Mouse (Mus musculus) limb, embryonic 12.5 days (tissue): ENCODE measurements around the gene Slc30a1. TPM values are rescaled to one million over a fixed set of nuclear protein-coding genes. Genes with fewer than 3 reads are reported as not detected.

ENCODE experiments used
- ATAC-seq: fragments of 200-750 bp; cut with Nextera tagmentation; 2 replicates; pipeline ENCODE4 v1.8.0; 2017; ENCODE audit warnings: low read depth, moderate TSS enrichment; ENCODE audit not compliant: insufficient number of reproducible peaks, insufficient read depth, low FRiP score, low TSS enrichment
- H3K27ac ChIP-seq: fragments of 300-500 bp; sonication (generic); 2 replicates; pipeline ENCODE4 v1.5.1; 2016; ENCODE audit warnings: mild to moderate bottlenecking, moderate library complexity
- H3K27me3 ChIP-seq: fragments of 300-500 bp; sonication (generic); 2 replicates; pipeline ENCODE4 v1.6.1; 2016; ENCODE audit warnings: mild to moderate bottlenecking, moderate library complexity
- H3K36me3 ChIP-seq: fragments of 300-500 bp; sonication (generic); 2 replicates; pipeline ENCODE4 v1.6.1; 2016; ENCODE audit warnings: mild to moderate bottlenecking, moderate library complexity
- H3K4me1 ChIP-seq: fragments of 300-500 bp; sonication (generic); replicated peaks from 2 replicates; pipeline ENCODE4 v1.6.1; 2016
- H3K4me2 ChIP-seq: fragments of 300-500 bp; sonication (generic); 2 replicates; pipeline ENCODE4 v1.6.1; 2016; ENCODE audit warnings: mild to moderate bottlenecking, moderate library complexity
- H3K4me3 ChIP-seq: fragments of 300-500 bp; sonication (generic); replicated peaks from 2 replicates; pipeline ENCODE4 v1.5.1; 2016; ENCODE audit warnings: mild to moderate bottlenecking
- H3K9ac ChIP-seq: fragments of 300-500 bp; sonication (generic); replicated peaks from 2 replicates; pipeline ENCODE4 v1.6.1; 2016; ENCODE audit warnings: mild to moderate bottlenecking, moderate library complexity
- H3K9me3 ChIP-seq: fragments of 300-500 bp; sonication (generic); 2 replicates; pipeline ENCODE4 v1.6.1; 2016; ENCODE audit warnings: mild to moderate bottlenecking, moderate library complexity
- WGBS: fragments of 180-500 bp; shearing (Covaris S2); methylation state at CpG from one replicate; pipeline ENCODE4 v1.1.7; 2016; 5-methylcytosine and 5-hydroxymethylcytosine counted together
- polyA plus RNA-seq: library from polyadenylated mRNA; unstranded; fragments of >200 nt; fragmentation: Nextera tagmentation; extraction: Ambion mirVana; gene quantifications from 2 replicates; pipeline ENCODE4 v1.2.1, GENCODE M21; 2016

Slc30a1 gene
- polyA plus RNA-seq: 2.8 and 3.4 TPM in 2 replicates

DNA sequence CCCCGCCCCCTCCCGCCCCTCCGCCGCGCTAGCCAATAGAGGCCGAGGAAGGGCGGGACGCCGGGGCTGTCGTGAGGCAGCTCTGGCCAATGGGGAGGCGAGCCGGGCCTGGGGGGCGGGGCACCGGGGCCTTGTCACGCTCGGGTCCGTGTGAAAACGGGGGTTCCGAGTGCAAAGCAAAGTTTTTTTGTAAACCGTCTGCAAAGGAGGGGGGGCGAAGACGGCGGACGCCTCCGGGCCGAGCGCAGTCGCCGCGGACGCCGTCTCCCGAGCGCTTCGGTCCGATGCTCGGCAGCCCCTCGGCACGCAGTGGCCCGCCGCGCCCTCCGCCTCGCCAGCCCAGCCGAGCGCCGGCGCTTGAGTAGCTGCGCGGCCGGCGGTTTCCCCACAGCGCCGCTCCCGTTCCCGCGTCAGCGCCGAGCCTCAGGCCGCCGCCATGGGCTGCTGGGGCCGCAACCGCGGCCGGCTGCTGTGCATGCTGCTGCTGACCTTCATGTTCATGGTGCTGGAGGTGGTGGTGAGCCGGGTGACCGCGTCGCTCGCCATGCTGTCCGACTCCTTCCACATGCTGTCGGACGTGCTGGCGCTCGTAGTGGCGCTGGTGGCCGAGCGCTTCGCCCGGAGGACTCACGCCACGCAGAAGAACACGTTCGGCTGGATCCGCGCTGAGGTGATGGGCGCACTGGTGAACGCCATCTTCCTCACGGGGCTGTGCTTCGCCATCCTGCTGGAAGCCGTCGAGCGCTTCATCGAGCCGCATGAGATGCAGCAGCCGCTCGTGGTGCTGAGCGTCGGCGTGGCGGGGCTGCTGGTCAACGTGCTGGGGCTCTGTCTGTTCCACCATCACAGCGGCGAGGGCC is at the start of gene Slc30a1:
Gene Slc30a1 (plus strand): TSS at position 197 of the 860 bp plus-strand sequence.
- under 1% methylated on average over 91 of the region's 104 CpGs for WGBS
- Histone ChIP-seq H3K4me1 (peaks cover 35% of the 10 kb centered on the region), H3K4me2 (peak within 1 kb of the TSS; percentile 93), H3K36me3 (peaks cover 21% of the 10 kb centered on the region), H3K9ac (peak within 1 kb of the TSS; percentile 75), H3K27ac (peak within 1 kb of the TSS; percentile 88), H3K27me3 (no peaks in the 10 kb centered on the region; the same call in 1 of the 2 replicates), H3K9me3 (no peaks in the 10 kb centered on the region), H3K4me3 (peak within 1 kb of the TSS; percentile 91)
- ATAC-seq: peak; percentile 99

DNA sequence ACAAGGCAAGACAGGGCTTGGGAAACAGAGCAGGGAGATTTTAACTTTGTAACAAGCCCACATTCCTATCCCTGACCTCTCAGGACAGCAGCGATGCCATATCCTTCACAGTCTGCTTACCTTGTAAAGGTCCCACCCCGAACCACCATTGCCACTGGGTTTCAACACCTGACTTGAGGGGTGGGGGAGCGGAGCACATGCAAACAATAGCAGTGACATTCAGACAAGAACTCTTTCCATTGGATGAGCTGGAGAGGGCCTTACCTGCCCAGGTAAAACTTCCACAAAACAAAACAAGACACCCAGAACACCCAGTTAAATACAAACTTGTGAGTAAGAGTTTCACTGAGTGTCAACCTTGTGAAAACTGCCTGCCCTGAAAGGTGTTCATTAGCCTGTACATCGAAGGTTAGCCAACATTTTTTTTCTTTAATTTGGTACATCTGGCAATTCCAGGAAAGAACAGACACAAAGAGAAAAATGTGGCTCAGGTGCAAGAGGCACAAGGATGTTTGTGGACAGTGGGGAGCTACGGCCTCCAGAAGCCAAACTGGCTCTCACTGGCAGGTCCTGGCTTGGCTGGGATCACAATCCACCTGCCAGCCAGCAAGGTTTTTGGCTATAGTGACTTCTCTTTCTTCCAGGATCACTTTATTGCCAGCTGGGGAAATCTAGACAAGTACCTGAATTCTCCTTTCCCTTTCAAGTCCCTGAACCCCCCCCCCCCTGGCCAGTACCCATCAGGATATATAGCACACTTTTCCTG is 49.5 kb upstream of the Slc30a1 start:
- ATAC-seq: no peak
- H3K4me3 ChIP-seq: no peak overlapping the region
- 85% methylated on average over 5 of the region's 5 CpGs for WGBS
- H3K9me3 ChIP-seq: no peaks in the 10 kb centered on the region
- no peaks in the 10 kb centered on the region for H3K36me3 ChIP-seq
- H3K4me1 ChIP-seq: no peaks in the 10 kb centered on the region
- H3K27me3 ChIP-seq: no peaks in the 10 kb centered on the region
- H3K9ac ChIP-seq: no peak overlapping the region
- no peak overlapping the region for H3K27ac ChIP-seq
- no peak overlapping the region for H3K4me2 ChIP-seq

DNA sequence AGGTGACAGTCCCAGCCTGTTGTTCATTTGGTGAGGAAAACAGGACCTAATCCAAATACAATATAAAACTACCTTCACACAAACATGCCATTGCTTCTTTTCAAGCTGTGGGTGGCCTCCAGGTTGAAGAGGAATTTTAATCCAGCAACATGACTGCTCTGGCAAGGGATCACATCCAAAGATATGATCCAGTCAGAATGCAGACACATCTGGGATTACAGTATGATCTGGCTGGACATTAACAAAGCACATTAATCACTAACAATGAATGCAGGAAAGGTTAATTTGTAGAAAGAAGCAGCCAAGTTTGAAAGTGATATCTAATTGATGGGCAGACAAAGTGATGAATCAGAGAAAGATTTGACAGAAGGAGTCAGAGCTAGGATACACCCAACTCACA is 48.4 kb upstream of the Slc30a1 start:
- Histone ChIP-seq H3K4me3 (no peak overlapping the region), H3K4me1 (no peaks in the 10 kb centered on the region), H3K9me3 (no peaks in the 10 kb centered on the region), H3K27ac (no peak overlapping the region), H3K9ac (no peak overlapping the region), H3K4me2 (no peak overlapping the region), H3K27me3 (no peaks in the 10 kb centered on the region), H3K36me3 (no peaks in the 10 kb centered on the region)
- no peak for ATAC-seq

DNA sequence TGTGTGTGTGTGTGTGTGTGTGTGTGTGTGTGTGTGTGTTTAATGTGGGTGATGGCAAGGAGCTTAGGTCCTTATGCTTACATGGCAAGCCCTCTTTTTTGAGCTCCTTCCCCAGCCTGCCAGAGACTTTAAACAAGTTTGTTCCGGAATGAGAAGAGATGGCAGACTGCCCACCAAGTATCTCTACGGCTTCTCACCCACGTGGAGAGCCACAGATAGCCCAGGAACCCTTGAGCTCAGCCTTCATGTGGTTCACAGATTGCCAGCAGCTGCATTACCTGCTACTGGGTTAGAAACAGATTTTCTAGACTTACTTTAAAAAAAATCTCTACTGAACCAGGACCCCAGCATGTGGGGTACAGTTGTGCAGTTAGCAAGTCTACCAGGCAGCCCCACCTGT is 46.7 kb upstream of the Slc30a1 start:
- no peak overlapping the region for H3K4me3 ChIP-seq
- ATAC-seq: no peak
- no peaks in the 10 kb centered on the region for H3K9me3 ChIP-seq
- no peaks in the 10 kb centered on the region for H3K4me1 ChIP-seq
- H3K27ac ChIP-seq: no peak overlapping the region
- no peak overlapping the region for H3K9ac ChIP-seq
- no peak overlapping the region for H3K4me2 ChIP-seq
- H3K36me3 ChIP-seq: no peaks in the 10 kb centered on the region
- H3K27me3 ChIP-seq: no peaks in the 10 kb centered on the region
- 75% methylated on average over 3 of the region's 3 CpGs for WGBS

DNA sequence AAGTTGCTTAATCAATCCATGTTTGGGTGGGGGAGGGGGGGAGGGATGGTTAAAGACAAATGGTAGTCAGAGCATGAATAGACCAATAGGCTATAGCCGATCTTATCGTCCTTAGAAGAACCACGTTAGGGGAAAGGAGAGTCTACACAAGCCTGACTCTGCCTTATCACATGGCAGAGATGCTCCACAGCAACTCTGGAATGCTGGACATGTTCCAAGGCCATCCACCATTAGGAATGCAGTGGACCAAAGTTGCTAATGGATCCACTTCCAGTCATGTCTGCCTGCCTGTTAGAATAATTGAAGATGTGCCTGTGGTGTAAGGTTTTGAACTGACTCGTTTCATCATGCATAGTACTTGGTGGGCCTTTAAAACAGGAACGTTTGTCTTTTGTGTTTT is 45.3 kb upstream of the Slc30a1 start:
- no peaks in the 10 kb centered on the region for H3K9me3 ChIP-seq
- H3K4me3 ChIP-seq: no peak overlapping the region
- no peak for ATAC-seq
- H3K4me1 ChIP-seq: no peaks in the 10 kb centered on the region
- WGBS: 87% methylated on average over 5 of the region's 5 CpGs
- H3K27me3 ChIP-seq: no peaks in the 10 kb centered on the region
- H3K36me3 ChIP-seq: no peaks in the 10 kb centered on the region
- no peak overlapping the region for H3K4me2 ChIP-seq
- no peak overlapping the region for H3K9ac ChIP-seq
- no peak overlapping the region for H3K27ac ChIP-seq

DNA sequence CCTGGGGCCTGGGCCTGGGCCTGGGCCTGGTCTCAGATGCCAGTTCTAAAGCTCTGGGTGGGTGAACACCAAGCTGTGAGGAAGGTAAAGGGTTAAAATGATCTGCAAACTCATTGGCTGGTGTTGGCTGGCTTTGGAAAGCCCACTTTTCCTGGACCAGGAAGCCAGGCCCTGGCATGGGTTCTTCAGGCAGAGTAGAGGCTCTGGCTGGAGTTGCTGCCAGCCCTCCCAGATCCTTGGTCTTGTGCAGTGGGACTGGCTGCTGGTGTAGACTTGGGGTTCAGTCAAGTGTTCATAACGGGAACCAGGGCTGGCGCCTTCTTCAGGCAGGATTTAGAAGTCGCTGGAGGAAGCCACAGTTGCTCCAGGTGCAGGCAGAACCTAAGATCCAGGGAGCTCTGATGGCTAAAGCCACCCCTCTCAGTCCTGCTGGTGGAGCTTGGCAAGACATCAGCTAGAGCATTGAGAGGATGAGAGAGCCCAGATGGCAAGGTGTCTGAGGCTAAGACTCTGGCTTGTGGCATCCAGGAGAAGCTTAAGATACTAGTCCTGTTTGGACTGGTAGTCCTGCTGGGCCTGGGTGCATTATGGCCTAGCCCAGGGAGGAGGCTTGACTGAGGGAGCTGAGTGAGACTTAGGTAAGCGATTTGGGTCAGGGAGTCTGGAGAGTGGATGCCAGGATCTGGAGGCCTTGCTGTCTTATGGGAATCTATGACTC is 42.6 kb upstream of the Slc30a1 start:
- Histone ChIP-seq H3K27ac (no peak overlapping the region), H3K9me3 (no peaks in the 10 kb centered on the region), H3K27me3 (no peaks in the 10 kb centered on the region), H3K9ac (no peak overlapping the region), H3K4me1 (no peaks in the 10 kb centered on the region), H3K36me3 (no peaks in the 10 kb centered on the region), H3K4me3 (no peak overlapping the region), H3K4me2 (no peak overlapping the region)
- no peak for ATAC-seq
- WGBS: 68% methylated on average over 4 of the region's 4 CpGs

DNA sequence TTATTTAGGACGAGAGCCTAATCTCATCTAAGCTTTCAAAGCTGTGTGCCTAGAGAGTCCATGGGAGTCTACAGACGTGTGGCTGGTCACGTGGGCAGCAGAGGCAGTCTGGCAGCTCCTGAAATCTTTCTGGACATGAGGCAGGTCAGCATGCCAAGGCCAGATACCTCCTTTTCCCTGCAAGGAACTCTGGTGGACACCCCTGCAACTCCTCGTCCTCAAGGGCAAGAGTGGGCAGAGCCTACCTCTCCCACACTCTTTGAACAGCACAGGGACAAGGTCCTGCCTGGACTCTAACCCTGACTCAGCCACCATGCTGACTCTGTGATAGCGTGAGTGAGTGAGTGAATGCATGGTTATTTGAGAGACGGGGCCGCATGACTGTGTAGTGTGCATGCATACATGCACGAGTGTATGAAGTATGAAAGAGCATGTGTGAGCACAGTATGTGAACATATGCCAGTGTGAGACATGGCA is 42.0 kb upstream of the Slc30a1 start:
- Histone ChIP-seq H3K4me1 (no peaks in the 10 kb centered on the region), H3K36me3 (no peaks in the 10 kb centered on the region), H3K27me3 (no peaks in the 10 kb centered on the region), H3K9me3 (no peaks in the 10 kb centered on the region), H3K4me3 (no peak overlapping the region), H3K4me2 (no peak overlapping the region), H3K9ac (no peak overlapping the region), H3K27ac (no peak overlapping the region)
- ATAC-seq: no peak
- 85% methylated on average over 8 of the region's 8 CpGs for WGBS

DNA sequence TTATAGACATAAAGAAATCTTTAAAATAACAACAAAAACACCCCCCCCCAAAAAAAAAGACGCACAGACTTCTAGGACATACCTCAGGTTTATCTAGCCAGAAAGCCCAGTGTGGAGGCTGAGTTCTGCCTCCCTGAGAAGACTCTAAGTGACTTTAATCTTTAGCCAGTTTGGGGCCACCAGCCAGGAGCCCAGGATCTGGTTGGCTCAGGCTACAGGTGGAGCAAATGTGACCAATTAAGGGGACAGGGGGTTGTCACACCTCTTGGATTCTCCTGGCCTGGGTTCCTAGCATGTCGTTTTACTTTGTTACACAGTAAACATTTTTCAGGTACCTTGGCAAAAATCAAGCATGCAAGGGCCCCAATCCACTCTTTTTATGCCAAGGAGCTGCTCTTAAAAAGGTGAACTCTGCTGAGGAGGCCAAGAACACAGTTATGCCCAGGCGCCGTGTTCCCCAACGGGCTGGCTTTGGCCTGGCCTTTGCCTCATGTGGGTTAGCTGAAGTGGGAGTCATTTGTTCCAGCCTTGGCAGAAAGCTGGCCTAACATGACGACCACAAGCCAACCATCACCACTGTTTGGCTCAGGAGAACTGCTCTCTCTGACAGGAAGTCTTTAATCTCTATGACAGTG is 34.4 kb upstream of the Slc30a1 start:
- H3K27me3 ChIP-seq: no peaks in the 10 kb centered on the region
- no peaks in the 10 kb centered on the region for H3K4me1 ChIP-seq
- H3K4me3 ChIP-seq: no peak overlapping the region
- no peak overlapping the region for H3K9ac ChIP-seq
- ATAC-seq: no peak
- H3K9me3 ChIP-seq: no peaks in the 10 kb centered on the region
- H3K27ac ChIP-seq: no peak overlapping the region
- WGBS: 77% methylated on average over 6 of the region's 6 CpGs
- no peaks in the 10 kb centered on the region for H3K36me3 ChIP-seq
- H3K4me2 ChIP-seq: no peak overlapping the region

DNA sequence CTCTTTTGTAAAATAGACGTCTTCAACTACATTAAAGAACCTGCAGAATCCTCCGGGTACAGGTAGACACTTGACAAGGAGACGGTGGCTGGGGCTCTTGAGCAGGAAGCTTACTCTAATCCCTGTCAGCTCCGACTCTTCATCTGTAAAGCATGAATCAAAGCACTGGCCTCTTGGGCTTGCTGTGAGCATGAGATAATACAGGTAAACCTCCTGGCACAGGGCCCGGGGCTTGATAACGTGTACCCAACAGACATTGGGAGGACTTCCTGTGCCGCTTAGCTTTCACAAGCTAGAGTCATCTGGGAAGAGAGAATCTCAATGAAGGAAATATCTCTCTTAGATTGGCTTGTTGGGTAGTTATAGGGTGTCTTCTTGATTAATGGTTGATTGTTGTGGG is 31.6 kb upstream of the Slc30a1 start:
- no peaks in the 10 kb centered on the region for H3K27me3 ChIP-seq
- no peak overlapping the region for H3K27ac ChIP-seq
- H3K9ac ChIP-seq: no peak overlapping the region
- WGBS: 91% methylated on average over 7 of the region's 7 CpGs
- H3K4me2 ChIP-seq: no peak overlapping the region
- H3K4me1 ChIP-seq: 0 out of 2 replicates have a peak, but pooled peaks cover 8% of the 10 kb centered on the region
- no peak overlapping the region for H3K4me3 ChIP-seq
- no peak for ATAC-seq
- H3K9me3 ChIP-seq: no peaks in the 10 kb centered on the region
- H3K36me3 ChIP-seq: no peaks in the 10 kb centered on the region

DNA sequence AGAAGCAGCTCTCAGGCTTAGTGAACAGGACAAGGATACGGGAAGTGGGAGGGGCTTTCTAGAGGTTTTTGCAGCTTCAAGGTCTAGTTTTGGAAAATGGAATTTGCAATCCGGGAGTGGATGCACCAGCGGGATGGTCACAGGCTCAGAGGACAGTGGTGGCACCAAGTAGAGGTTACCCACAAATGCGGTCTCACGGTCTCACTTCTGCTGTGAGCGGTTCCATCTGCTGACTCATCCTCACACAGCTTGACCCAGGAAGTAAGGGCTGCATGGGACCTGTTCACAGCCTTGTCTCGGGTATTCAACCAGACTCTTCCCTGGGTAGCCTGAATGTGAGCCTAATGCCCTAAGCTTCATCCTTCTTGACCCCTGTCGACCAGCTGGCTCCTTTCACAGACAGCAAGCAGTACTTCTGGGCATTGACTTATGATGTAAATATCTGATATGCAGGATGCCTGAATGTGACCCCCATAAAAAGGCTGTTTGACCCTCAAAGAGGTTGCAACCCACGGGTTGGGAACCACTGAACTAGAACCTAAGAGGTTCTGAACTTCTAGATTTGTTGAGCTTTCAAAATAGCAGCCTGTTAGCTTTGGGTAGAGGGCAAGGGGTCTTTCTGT is 30.8 kb upstream of the Slc30a1 start:
- no peak overlapping the region for H3K27ac ChIP-seq
- H3K9me3 ChIP-seq: no peaks in the 10 kb centered on the region
- H3K36me3 ChIP-seq: no peaks in the 10 kb centered on the region
- H3K4me1 ChIP-seq: 0 out of 2 replicates have a peak, but pooled peaks cover 8% of the 10 kb centered on the region
- 75% methylated on average over 9 of the region's 9 CpGs for WGBS
- H3K4me2 ChIP-seq: no peak overlapping the region
- no peaks in the 10 kb centered on the region for H3K27me3 ChIP-seq
- no peak overlapping the region for H3K9ac ChIP-seq
- no peak for ATAC-seq
- no peak overlapping the region for H3K4me3 ChIP-seq
